Mouse (Mus musculus) cerebellum, postnatal 4 days (tissue): ENCODE results near the gene Ly6g6e.

Source experiments
- DNase-seq, 2 experiments: peaks; one replicate each; pipeline ENCODE4 v3.0.0; 2022; ENCODE audit warnings: low spot score in 2 of 2, mixed read lengths in 1 of 2

The Ly6g6e gene

GRCm38 (mm10) chr17:35049561-35050016 is 27.1 kb upstream of the Ly6g6e start, which contains the start of gene Clic1:
Gene Clic1 (plus strand): TSS chr17:35049966.
- peak in 1 of 2 experiments; percentile 63 for DNase-seq

GRCm38 (mm10) chr17:35050126-35050750 is 26.5 kb upstream of the Ly6g6e start:
- DNase-seq, result no peak

DNA sequence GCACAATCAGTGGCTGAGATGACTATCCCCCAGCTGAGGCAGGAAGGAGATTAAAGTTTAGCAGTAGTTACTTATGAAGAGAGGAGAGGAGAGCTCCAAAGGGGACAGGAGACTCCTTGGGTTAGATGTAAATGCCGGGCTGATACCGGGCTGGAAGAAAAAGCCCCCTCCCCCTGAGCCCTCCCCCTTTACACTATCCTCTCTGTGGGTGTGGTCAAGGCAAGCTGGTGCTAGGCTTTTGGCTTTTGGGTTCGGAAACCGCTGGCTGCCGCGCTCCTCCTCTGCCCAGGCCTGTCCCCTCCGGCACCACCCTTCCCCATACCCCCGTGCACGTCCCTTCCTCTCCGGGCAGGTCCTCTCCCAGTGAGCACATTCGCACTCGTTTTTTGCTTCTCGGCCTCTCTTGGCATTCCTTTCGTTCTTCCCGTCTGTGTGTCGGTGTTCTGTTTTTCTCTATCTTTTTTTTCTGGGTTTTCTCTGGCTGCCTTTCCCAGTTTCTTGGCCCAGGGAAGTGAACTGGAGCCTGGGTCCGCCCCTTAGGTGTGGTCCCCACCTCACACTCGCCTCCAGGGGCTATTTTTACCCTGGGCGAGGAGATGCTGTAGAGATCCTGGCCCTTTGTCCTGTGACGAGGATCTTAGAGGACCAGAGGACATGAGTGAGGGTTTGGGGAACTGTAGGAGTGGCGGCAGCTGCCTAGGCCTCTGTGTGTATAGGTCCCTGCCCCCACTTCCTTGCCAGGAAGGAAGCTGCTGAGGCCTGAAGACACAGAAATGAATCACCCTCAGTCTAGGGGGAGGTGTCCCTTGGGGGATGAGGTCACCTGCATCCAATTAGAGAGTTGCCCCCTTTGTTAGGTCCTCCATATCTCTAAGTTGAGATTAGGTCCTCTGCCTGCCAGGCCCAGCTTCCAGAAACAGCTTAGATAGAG is 25.3 kb upstream of the Ly6g6e start:
- DNase-seq, result peak in 1 of 2 experiments; percentile 58

DNA sequence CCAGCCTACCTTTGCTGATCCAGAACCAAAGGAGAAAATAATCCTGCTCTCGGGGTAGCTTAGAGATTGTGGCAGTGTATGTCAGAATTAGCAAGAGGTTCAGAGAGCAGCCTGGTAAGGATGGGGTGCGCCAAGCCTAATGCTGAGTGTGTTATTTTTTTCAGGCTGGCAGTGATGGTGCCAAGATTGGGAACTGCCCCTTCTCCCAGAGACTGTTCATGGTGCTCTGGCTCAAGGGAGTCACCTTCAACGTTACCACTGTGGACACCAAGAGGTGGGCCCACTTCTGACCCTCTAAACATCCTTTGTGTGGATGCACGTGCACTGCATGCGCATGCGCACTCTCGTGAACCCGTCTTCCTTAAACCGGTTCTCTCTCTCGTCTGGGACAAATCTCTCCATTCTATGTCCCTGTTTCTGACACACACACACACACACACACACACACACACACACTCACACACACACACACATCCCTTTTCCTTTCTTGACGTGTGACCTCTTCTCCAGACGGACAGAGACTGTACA is 24.4 kb upstream of the Ly6g6e start:
- DNase-seq, result no peak

- no peak for DNase-seq
Measured at GRCm38 (mm10) chr17:35055691-35056495, 20.8 kb upstream of the Ly6g6e start.

DNA sequence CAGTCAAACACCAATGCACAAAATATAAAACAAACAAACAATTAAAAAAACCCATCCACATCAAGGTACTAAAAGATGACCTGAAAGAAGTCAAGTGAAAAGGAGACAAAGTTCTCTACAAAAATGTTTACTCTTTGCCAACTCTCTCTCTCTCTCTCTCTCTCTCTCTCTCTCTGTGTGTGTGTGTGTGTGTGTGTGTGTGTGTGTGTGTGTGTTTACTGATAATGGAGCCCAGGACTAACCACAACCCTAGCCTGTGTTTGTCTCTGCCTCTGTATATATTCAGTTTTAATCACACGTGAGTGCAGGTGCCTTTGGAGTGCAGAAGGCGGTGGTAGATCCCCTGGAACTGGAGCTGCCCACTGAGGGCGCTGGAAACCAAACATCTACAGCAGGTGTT is 19.6 kb upstream of the Ly6g6e start:
- DNase-seq, result no peak

GRCm38 (mm10) chr17:35058316-35058715 is 18.4 kb upstream of the Ly6g6e start:
- DNase-seq, result no peak

DNA sequence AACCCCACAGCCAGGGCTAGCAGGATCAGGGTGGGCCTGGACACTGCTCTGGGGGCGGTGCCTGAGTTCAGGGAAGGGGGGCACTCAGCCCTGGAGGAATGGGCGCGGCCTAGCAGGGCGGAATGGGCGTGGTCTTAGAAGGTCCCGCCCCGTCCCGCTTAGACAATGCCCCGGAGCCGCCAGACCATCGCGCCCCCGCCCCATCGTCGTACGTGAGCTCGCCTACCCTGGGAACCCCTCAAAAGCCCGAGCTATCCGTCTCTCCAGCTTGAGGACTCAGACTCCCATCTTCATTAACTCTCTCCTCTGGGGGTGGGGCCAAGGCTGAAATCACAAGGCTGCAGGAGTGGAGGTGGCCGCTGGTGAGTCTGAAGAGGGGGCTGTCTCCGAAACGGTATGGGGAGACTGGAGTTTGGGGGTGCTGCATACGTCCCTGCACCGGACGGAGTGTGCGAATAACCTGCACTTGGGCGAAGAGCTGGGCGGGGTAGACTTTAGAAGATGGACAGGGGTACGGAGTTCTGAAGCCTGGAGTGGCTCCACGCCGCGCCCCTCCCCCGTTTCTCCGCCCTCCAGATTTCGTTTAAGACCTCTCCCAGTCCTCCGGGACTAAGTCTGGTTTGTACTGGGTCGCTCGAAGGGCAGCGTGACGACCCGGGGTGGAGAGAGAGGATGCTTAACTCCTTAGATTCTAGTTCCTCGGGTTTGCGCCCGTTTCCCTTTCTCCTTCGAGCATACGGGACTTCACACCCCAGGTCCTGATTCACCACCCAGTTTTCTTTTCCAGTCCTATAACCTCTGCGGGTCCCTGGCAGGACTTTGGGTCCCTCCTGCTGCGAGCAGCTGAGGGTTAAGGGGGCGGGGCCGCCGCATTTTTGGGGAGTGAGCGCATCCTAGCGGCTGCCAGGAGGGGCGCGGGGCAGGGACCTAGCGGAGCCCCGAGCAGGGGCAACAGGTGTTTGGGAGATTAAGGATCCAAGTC is 17.5 kb upstream of the Ly6g6e start, which contains the start of gene Ddah2:
Gene Ddah2 (plus strand): TSS at position 125 of the 982 bp plus-strand sequence.
- peak; percentile 79 to 92 for DNase-seq

- DNase-seq, result no peak
Measured at GRCm38 (mm10) chr17:35060071-35060470, 16.6 kb upstream of the Ly6g6e start.

DNA sequence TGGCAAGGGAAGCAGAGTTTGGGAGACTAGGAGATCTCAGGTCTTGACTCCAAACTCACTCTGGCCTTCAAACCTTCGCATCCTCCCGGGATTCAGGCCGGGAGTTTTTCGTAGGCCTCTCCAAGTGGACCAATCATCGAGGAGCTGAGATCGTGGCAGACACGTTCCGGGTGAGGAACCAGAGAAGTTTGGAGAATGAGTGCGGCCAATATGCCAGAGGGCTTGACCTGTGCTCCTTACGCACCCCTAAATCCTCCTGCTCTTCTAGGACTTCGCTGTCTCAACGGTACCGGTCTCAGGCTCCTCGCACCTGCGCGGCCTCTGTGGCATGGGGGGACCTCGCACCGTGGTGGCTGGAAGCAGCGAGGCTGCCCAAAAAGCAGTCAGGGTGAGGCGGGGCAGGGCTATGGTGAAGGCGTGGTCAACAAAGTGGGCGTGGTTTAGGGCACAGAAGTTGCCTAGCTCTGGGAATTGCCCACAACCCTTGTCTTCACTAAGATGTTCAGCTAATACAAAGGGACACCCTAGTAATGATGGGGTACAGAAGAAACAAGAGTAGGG is 15.9 kb upstream of the Ly6g6e start:
- no peak for DNase-seq

- DNase-seq, result no peak
Measured at GRCm38 (mm10) chr17:35061299-35061698, 15.4 kb upstream of the Ly6g6e start.

DNA sequence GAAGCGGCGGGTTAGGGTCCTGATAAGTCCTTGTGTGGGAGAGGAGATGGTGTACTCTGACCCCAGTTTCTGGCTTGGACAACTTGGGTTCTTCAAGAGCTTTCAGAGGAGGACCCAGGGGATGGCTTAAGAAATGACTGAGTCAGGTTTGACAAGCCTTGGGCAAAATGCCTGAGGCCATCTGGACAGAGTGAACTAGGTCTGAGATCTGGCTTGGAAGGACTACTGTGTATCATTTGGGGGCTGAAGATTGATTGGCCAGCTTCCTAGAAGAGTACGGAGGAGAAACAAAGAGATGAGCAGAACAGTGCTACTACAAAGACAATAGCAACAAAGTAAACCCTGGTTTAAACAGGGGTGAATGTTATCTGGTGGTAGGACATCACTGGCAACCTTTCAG is 13.2 kb upstream of the Ly6g6e start:
- DNase-seq, result peak in 1 of 2 experiments; percentile 32

GRCm38 (mm10) chr17:35064378-35064877 is 12.3 kb upstream of the Ly6g6e start:
- DNase-seq, result no peak

DNA sequence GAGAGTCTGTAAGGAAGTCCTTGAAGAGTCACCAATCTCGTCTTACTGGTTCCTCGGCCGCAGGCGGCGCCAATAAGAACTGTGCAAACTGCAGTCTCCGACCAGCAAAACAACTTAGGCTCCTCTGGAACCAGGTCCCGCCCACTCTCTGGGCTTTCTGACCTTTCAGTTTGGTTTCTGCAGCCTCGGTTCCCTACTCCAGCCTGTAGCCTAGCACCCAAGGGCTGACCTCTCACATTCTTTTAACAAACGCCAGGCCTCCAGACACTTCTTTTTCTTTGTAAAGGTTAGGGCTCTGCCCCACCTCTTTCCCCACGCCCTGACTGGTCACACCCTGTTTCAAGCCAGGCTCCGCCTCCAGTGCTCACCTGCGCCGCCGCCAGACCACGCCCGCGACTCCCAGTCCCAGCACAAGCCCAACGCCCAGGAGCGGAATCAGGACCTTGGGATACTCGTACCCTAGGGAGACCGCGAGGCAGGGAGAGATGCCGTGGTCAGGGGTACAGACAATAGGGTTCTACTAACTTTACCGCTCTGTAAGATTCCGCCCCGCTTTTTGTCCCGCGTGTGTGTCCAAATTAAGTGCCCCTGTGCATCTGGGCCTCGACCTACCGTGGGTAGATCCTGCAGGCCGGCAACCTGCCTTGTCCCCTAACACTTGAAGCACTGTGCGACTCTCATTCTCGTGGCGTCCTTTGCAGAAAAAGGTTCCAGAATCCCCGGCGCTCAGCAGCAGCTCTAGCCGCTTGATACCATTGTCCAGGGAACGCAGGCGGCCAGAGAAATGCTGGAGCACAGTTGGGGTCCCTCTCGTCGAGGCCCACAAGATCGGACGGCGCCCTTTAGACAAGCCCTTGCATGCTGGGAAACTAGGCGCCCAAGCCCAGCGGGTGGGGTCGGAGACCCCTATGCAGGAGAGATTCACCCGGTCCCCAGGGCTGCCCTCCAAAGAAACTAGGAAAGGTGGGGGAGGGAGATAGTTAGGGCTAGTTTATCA is 11.5 kb upstream of the Ly6g6e start, which contains the start of gene Ly6g6c:
Gene Ly6g6c (plus strand): TSS at position 438 of the 997 bp plus-strand sequence.
- DNase-seq, result no peak

- DNase-seq, result no peak
Measured at GRCm38 (mm10) chr17:35066084-35066483, 10.6 kb upstream of the Ly6g6e start, which contains the start of gene Mpig6b. Gene Mpig6b (minus strand): TSS chr17:35066184.

DNA sequence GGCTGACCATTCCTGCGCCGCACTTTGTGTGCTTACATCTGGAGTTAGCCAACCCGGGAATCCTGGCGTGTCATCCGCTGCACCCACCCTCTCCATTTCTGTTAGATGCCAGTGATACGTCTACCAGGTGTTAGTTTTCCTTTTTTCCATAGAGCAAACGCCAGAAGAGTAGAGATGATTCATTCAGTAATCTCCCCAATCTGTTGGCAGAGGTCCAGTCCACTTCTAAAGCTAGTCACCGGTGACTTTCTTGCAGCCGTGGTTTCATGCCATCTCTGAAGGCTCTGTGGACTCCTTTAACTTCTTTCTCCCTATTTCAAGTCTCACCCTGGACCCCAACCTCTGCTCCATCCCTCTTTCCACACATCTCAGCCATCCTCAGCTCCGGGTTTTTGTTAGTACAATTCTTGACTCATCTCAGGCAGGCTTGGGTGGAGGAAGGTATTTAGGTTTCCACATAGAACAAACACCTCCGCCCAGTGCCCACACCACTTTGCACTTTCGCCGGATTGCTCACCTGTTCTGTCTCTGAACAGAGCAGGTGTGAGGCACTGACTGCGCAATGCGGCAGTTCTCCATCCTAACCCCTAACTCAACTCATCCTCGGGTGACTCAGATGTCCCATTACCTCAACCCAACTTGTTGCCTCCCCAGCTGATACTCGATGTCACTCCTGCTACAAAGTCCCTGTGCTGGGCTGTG is 8.3 kb upstream of the Ly6g6e start:
- no peak for DNase-seq

DNA sequence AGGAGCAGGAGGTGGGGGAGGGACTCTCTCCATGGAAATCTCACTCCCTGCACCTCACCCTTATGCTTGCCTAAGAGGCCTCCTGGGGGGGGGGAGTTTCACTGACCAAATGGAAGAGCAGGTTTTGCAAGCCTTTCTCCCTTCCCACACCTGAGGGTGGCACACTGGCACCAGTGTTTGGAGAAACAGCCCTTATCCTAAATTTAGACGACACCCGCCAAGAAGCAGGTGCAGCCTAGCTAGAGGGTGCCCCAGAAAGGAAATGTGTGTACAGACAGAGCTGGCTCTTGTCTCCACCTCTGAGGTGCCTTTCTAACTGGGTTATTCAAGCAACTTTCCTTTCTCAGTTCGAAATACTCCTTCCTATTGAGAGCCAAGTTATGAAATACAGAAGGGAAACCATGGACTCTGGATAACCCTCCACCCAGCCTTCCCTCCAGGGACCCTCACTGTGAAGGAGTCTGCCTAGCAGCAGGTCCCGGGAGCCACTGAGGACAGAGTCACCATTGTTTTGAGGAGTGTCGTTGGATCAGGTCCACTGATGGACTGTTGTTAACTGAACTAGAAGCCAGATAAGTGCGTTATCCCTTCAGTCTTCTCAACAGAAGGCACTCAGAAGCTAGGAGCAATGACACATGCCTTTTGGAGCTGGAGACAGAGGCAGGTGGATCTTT is 6.0 kb upstream of the Ly6g6e start:
- DNase-seq, result no peak
